Mouse (Mus musculus) kidney, adult 2 months (tissue): ENCODE measurements at regions not wholly inside any gene's neighbourhood (a gene's known extent, or its start where the extent isn't known, plus 50 kb on each side); places are given as distances from the start of the nearest gene placed in this dataset.

ENCODE experiments used
- CTCF ChIP-seq: fragments of 200-500 bp; conservative IDR thresholded peaks from 2 replicates; pipeline ENCODE4 v1.5.1; 2011; ENCODE audit warnings: low read depth, mild to moderate bottlenecking, control low read depth, low read length, moderate library complexity, mixed read lengths; ENCODE audit not compliant: insufficient read depth, insufficient read length
- POLR2A ChIP-seq: fragments of 200-500 bp; IDR thresholded peaks from one replicate; pipeline ENCODE4 v1.6.1; 2011; ENCODE audit warnings: low read depth, low read length, control low read depth

DNA sequence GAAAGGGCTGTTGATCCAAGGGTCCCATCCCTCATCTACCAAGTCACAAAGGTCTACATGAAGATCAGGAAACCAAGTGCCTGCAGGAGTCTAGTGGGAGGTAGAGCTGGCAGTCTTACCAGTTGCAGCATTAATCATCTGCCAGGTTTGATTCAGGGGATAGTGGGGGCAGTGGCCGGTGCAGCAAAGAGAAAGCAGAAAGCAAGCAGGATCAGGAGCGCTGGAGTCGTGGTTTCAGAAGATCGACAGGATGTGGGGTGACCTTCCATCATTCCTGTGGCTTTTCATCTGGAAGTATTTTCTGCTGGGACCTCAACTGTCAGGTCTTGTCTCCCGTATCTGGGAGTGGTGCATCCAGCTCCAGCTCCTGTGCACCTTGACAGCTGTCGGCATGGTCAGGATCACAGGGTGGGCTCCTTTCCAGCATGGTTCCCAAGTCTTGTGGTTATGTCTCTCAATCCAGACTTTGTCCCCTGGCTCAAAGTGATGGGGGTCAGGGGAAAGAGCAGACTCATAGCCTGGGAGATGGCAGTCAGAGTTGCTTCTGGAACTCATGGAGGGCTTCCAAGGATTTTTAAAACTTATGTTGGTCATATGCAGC is 51.2 kb upstream of the Fzd7 start:
- TF ChIP-seq CTCF: no peak
- TF ChIP-seq POLR2A: no peak
